Mouse (Mus musculus) retina, postnatal 7 days (tissue): ENCODE results near the gene Tram2.

Experiments used
- DNase-seq: peaks from one replicate; pipeline ENCODE4 v3.0.0-alpha.2; 2012; ENCODE audit warnings: low read depth, low spot score

Gene Tram2

DNA sequence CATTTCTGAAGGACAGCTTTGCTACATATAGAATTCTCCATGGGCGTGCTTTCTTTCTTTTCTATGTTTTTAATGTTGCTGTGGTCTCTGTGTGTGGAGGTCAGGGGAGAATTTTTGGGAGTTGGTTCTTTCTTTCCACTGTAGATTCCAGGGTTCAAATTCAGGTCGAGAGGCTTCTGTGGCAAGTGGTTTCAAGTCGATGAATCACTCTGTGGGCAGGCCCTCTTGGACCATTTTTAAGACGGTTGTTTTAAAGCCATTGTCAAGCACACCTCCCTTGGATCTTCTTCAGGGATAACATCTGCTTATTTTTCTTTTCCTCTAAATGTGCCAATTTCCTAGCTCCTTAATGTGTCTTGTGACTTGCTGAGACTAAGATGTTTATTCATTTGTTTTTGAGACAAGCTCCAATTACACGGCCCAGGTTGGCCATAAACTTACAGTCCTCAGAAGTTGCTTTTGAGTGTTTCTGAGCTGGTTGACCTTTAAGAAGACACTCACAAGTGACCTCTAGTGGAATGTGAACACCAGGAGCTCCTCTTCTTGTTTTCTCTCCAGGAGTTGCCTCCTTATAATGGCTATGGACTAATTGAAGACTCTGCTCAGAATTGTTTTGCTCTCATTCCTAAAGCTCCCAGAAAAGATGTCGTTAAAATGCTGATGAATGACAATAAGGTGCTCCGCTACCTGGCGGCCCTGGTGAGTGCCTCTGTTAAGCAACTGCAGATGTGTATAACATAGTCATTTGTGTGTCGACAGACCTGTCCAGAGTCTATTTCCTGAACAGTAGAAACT lies 104.5 kb downstream of the Tram2 start:
- DNase-seq = no peak

DNA sequence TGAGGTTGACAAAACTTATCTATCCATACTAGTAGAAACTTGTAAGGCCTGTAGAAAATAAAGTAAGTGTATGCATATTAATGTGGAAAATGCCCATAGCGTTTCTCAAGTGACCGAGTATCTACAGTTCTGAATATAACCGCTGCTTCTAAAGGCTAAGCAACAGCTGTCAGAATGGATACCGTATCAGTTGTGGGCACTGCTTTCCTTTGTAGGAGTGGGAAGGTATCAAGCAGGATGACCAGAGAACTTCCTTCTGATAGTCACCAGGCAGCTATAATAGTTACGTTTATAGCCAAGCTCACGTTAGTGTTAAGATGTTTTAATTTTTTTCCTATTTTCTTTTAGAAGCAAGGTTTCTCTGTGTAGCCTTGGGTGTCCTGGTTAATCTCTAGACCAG lies 105.6 kb downstream of the Tram2 start:
- no peak for DNase-seq

DNA sequence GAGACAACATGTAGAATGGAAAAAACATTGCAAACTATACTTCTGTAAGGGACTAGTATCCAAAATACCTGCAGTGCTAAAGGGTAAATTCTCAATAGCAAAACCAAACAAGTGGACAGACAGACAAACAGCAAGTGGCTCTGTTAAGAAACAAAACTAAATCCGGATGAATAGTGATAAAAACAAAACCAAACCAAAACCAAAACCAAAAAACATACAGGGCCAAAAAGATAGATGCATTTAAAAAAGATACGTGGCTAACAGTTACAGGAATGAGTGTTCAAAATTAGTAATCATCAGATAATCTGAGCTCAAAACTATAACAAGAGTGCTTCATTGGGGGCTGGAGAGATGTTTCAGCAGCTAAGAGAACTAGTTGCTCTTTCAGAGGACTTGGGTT lies 109.4 kb downstream of the Tram2 start:
- no peak for DNase-seq

DNA sequence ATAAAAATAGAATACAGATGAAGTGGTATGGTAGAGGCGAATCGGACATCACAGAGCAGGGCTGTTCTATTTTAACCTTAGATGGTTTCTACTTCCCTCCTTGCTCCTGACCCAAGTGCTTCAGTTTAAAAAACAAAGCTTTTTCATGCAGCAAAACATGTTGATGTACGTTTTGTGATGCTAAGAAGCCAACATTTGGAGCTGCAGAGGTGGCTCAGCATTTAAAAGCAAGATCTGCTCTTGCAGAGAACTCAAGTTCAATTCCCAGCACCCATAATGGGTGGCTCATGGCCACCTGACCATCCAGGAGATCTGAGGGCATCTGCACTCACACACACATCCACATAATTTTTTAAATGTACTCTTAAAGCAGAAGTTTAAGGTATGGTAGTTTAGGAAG lies 124.2 kb downstream of the Tram2 start:
- no peak for DNase-seq

DNA sequence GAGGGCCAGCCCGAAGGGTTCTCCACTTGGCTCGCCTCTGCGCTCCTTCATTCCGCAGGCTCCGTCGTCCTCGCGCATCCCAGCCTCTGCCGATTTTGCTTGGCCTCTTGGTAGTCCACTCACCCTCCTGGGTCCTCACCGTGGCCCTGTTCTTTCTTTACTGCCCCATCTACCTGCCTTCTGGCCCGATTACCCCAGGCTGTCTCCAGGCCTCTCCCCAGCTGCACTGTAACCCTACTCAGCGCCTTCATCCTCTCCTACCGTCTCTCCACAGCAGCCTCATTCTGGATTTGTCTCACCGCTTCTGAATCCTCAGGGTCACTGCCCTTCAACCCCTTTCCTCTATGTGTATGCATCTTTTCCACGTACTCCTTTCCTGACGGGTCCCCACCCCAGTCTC lies 127.2 kb downstream of the Tram2 start:
- DNase-seq = no peak

DNA sequence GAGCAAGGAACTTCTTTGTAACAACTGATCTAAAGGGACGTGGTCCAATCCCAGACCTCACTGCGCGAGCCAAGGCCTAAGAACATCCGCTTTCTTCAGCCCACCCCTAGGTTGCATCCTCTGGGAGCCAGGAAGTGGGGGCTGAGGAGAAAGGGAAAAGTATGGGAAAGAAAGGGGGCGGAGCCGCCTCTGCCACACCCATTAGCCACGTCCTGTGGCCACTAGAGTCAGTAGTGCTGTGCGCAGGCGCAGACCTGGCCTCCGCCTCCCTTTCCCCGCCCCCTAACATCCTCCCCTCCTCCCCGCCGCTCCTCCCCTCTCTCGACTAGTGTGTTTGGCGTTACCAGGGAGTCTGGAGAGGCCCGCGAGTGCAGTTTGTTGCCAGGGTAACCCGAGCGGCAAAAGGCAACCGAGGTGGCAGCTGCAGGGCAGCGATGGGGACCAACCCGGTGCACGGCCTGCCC lies 127.7 kb downstream of the Tram2 start, which contains the start of gene Efhc1:
Gene Efhc1, plus strand, starts transcription at position 327 of the 464 bp plus-strand sequence.
- peak; percentile 76 for DNase-seq
